Mouse (Mus musculus): Measurements from ENCODE around the gene Usp32. TPM values are rescaled to one million over a fixed set of nuclear protein-coding genes. Genes with fewer than 3 reads are reported as not detected.

The Usp32 gene
- polyA plus RNA-seq, 1 experiment from 2014 or later: 5.3 TPM

DNA sequence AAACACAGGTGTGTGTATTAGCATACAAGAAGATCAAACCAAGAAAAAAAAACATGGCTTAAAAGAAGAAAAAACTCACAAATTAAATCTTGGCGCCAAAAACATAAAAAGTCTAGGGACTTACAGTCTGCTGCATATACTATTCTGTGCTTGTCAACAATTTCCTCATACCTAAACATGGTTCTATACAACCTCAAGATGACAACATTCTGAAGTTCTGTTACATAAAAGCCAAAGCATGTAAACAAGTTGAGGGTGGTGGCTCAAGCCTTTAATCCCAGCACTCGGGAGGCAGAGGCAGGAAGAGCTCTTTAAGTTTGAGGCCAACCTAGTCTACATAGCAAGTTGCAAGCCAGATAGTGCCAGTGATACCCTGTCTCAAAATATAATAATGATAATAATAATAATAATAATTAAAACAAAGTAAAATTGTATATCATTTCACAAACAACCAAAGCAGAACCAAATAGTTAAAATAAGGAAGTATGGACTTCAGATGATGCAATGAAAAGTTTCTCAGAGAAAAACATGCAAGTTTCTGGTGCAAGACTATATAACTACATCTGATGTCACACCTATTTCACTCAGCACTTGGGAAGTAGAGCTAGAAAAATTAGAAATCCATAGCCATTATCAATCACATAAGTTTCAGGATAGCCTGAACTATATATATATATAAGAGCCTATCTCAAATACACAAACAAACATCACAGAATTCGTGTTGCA is 16.5 kb downstream of the Usp32 start:
- H3K27me3 ChIP-seq (replicated peaks): no peaks in the 10 kb centered on the region
- WGBS: 80% methylated on average over 3 of the region's 3 CpGs
- H3K27ac ChIP-seq (ENCODE audit: poor library complexity, severe bottlenecking): no peak overlapping the region

DNA sequence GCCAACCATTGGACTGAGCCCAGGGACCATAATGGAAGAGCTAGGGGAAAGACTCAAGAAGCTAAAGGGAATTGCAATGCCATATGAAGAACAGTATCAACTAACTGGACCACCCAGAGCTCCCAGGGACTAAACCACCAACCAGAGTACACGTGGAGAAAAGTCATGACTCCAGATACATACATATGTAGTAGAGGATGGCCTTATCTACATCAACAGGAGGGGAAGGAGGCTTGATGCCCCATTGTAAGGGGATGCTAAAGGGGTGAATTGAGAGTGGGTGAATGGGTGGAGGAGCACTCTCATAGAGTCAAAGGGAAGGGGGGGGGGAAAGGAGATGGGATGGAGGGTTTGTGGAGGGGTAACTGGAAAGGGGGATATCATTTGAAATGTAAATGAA is 17.9 kb downstream of the Usp32 start:
- ATAC-seq (ENCODE audit: insufficient number of reproducible peaks, low FRiP score): no peak
- H3K4me3 ChIP-seq: no peak overlapping the region
- H3K4me2 ChIP-seq: no peak overlapping the region
- H3K27ac ChIP-seq (ENCODE audit: poor library complexity, severe bottlenecking): no peak overlapping the region
- WGBS: 81% methylated on average over 1 of the region's 1 CpGs
- no peak overlapping the region for H3K9ac ChIP-seq
- H3K36me3 ChIP-seq: no peaks in the 10 kb centered on the region
- 0 out of 2 replicates have a peak, but pooled peaks cover 2% of the 10 kb centered on the region for H3K4me1 ChIP-seq (replicated peaks)
- H3K27me3 ChIP-seq (replicated peaks): no peaks in the 10 kb centered on the region
- H3K9me3 ChIP-seq (replicated peaks): no peaks in the 10 kb centered on the region

More for the DNA sequence above, 16.5 kb downstream of the Usp32 start:
- no peaks in the 10 kb centered on the region for H3K36me3 ChIP-seq
- no peak overlapping the region for H3K9ac ChIP-seq
- no peaks in the 10 kb centered on the region for H3K9me3 ChIP-seq (replicated peaks)
- no peak for ATAC-seq (ENCODE audit: insufficient number of reproducible peaks, low FRiP score)
- H3K4me3 ChIP-seq: no peak overlapping the region
- H3K4me1 ChIP-seq (replicated peaks): 0 out of 2 replicates have a peak, but pooled peaks cover 2% of the 10 kb centered on the region
- no peak overlapping the region for H3K4me2 ChIP-seq

DNA sequence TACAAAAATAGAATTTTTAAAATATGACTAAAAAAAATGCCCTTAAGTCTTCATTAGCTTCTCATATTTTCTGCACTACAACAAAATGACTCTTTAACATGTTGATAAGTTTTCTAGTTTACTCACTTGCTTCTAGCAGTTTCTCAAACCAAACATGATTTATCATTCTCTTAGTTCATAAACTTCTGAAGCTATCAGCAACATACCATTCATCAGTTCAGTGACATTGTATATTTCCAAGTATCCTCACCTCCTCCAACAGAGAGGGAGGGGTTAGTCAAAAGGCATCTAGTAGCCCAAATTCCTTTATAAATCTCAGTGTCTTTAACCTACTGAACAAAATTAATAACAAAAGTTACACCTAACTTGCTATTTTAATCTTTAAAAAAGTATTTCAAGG is 22.8 kb downstream of the Usp32 start:
- H3K27ac ChIP-seq (ENCODE audit: poor library complexity, severe bottlenecking): no peak overlapping the region
- ATAC-seq (ENCODE audit: insufficient number of reproducible peaks, low FRiP score): no peak
- no peak overlapping the region for H3K9ac ChIP-seq
- no peaks in the 10 kb centered on the region for H3K9me3 ChIP-seq (replicated peaks)
- H3K36me3 ChIP-seq: no peaks in the 10 kb centered on the region
- H3K4me3 ChIP-seq: no peak overlapping the region
- H3K27me3 ChIP-seq (replicated peaks): no peaks in the 10 kb centered on the region
- no peak overlapping the region for H3K4me2 ChIP-seq
- H3K4me1 ChIP-seq (replicated peaks): peaks cover 7% of the 10 kb centered on the region

DNA sequence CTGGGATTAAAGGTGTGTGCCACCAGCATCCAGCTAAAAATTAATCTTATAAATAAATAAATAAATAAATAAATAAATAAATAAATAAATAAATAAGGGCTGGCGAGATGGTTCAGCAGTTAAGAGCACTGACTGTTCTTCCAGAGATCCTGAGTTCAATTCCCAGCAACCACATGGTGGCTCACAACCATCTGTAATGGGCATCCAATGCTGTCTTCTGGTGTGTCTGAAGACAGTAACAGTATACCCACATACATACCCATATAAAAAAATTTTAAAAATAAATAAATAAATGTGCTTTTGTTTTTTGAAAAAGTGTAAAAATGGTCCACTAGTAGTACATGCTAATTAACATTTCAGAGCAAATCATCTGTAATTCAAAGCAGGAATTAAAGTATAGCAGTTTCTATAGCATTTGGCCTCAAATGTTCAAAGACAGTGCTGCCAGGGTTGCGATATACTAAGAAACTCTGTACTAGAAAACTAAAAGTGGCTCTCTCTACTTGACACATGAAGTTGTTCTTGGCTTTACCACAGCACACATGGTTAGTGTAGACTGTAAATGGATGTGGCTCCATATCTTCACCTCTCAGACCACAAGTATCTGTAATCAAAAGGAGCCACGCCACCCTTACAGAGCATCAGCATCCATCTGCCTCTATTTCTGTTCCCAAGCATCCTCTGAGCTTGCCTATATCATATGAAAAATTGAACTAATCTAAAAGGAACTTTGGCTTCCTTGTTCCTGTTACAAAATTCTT is 23.7 kb downstream of the Usp32 start:
- no peaks in the 10 kb centered on the region for H3K27me3 ChIP-seq (replicated peaks)
- 0 out of 2 replicates have a peak, but pooled peaks have one; percentile 59 for ATAC-seq (ENCODE audit: insufficient number of reproducible peaks, low FRiP score)
- no peaks in the 10 kb centered on the region for H3K9me3 ChIP-seq (replicated peaks)
- no peak overlapping the region for H3K4me3 ChIP-seq
- peaks cover 8% of the 10 kb centered on the region for H3K4me1 ChIP-seq (replicated peaks)
- no peak overlapping the region for H3K4me2 ChIP-seq
- 75% methylated on average over 3 of the region's 3 CpGs for WGBS
- peaks cover 3% of the 10 kb centered on the region; the same call in 1 of the 2 replicates for H3K36me3 ChIP-seq
- H3K27ac ChIP-seq (ENCODE audit: poor library complexity, severe bottlenecking): no peak overlapping the region
- H3K9ac ChIP-seq: no peak overlapping the region

DNA sequence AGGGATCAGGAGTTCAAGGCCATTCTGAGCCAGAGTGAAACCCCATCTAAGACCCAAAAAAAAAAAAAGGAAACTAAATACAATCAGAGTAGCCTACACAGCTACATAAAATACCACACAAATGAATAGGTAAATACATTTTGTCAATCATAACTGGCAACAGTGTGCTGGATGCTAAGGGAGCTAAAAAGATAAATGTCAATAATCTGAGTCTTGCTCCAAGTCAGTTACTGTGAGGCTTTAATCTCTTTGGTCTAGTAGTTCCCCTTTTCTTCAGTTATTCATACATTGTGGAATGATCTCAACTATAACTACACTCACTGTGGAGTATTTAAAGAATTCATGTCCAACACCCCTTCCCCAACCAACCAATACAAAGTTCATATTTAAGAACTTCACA is 30.0 kb downstream of the Usp32 start:
- no peak for ATAC-seq (ENCODE audit: insufficient number of reproducible peaks, low FRiP score)
- no peak overlapping the region for H3K4me2 ChIP-seq
- no peak overlapping the region for H3K27ac ChIP-seq (ENCODE audit: poor library complexity, severe bottlenecking)

DNA sequence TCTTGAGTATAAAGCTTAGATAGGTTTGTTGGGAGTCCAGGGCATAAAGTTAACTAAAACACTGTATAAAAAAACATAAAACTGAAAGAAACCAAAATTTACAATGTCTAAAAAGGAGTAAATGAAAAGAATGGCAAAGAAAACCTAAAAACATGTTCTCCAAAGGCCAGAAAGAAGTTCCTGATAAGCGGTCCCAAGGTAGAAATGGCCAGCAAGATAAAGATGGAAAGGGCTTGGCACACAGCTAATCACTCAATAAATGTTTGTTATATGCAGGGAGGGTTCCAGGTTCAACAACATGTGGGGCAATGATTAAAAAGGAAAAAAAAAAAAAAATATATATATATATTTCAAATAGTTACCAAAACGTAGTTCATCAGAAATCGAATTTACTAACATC is 32.7 kb downstream of the Usp32 start:
- Histone ChIP-seq H3K27me3 (replicated peaks) (no peaks in the 10 kb centered on the region), H3K27ac (ENCODE audit: poor library complexity, severe bottlenecking) (no peak overlapping the region), H3K9me3 (replicated peaks) (no peaks in the 10 kb centered on the region), H3K9ac (no peak overlapping the region), H3K4me1 (replicated peaks) (peaks cover 7% of the 10 kb centered on the region), H3K4me2 (no peak overlapping the region), H3K4me3 (no peak overlapping the region), H3K36me3 (peaks cover 13% of the 10 kb centered on the region)
- no peak for ATAC-seq (ENCODE audit: insufficient number of reproducible peaks, low FRiP score)
- WGBS: 81% methylated on average over 3 of the region's 3 CpGs

More for the DNA sequence above, 30.0 kb downstream of the Usp32 start:
- Histone ChIP-seq H3K9ac (no peak overlapping the region), H3K4me3 (no peak overlapping the region), H3K27me3 (replicated peaks) (no peaks in the 10 kb centered on the region), H3K9me3 (replicated peaks) (no peaks in the 10 kb centered on the region), H3K4me1 (replicated peaks) (peaks cover 14% of the 10 kb centered on the region), H3K36me3 (peaks cover 8% of the 10 kb centered on the region)

DNA sequence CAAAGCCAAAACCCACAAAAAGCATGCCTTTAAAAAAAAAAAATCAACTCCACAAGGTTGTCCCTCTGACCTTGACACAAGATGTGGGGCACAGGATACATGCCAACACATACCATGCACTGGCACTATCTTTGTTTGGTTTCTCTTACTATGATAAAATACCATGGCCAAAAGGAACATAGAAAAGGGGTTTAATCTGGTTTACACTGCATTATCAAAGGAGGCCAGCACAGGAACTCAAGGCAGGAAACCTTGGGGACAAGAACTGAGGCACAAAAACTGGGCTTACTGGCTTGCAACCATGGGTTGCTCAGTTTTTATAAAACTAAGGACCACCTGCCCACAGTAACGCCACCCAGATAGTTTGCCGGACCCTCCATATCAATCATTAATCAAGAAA is 34.1 kb downstream of the Usp32 start:
- peaks cover 6% of the 10 kb centered on the region; the same call in 1 of the 2 replicates for H3K4me1 ChIP-seq (replicated peaks)
- 84% methylated on average over 2 of the region's 2 CpGs for WGBS
- H3K27ac ChIP-seq (ENCODE audit: poor library complexity, severe bottlenecking): no peak overlapping the region
- no peak for ATAC-seq (ENCODE audit: insufficient number of reproducible peaks, low FRiP score)
- H3K27me3 ChIP-seq (replicated peaks): no peaks in the 10 kb centered on the region
- no peaks in the 10 kb centered on the region for H3K9me3 ChIP-seq (replicated peaks)
- no peak overlapping the region for H3K4me3 ChIP-seq
- H3K4me2 ChIP-seq: no peak overlapping the region
- no peak overlapping the region for H3K9ac ChIP-seq
- H3K36me3 ChIP-seq: peaks cover 6% of the 10 kb centered on the region

DNA sequence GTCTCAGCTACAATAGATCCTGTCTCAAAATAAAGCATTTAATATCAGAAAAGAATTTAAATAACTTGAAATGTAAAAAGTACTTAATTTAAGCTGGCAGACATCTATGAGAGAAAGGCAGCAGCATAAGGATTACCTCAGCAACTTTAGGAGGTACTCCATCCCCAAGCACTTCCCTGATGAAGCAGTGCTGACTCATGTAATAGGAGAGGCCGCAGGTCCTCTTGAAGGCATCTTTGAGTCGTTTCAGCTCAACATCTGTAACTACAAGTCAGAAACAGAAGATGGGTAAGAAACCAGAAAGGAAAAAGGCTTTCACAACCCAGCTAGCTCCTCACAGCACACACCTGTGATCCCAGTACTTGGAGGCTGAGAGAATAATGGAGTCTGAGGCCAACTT is 36.2 kb downstream of the Usp32 start:
- no peak for ATAC-seq (ENCODE audit: insufficient number of reproducible peaks, low FRiP score)
- Histone ChIP-seq H3K4me2 (no peak overlapping the region), H3K36me3 (peaks cover 8% of the 10 kb centered on the region), H3K27ac (ENCODE audit: poor library complexity, severe bottlenecking) (no peak overlapping the region), H3K4me3 (no peak overlapping the region), H3K9me3 (replicated peaks) (no peaks in the 10 kb centered on the region), H3K27me3 (replicated peaks) (no peaks in the 10 kb centered on the region), H3K9ac (no peak overlapping the region), H3K4me1 (replicated peaks) (peaks cover 6% of the 10 kb centered on the region; the same call in 1 of the 2 replicates)
- WGBS: 45% methylated on average over 2 of the region's 2 CpGs

DNA sequence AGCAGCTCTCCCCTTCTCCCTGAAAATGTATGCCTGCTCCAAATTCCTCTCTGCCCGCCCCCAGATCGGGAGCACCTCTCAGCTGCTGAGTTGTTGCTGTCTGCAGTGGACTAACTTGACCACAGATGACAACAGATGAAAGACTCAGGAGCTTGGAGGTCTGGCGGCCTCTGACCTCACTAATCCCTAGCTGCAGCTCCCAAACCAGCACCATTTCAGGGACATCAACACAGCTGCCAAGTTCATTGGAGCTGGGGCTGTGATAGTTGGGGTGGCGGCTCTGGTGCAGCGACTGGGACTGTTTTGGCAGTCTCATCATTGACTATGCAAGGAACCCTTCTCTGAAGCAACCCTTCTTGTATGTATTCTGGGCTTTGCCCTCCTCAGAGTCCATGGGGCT is 44.8 kb downstream of the Usp32 start:
- 46% methylated on average over 5 of the region's 5 CpGs for WGBS
- H3K4me1 ChIP-seq (replicated peaks): peaks cover 8% of the 10 kb centered on the region
- H3K27ac ChIP-seq (ENCODE audit: poor library complexity, severe bottlenecking): peak overlapping the region; percentile 13; the same call in 1 of the 2 replicates
- no peak overlapping the region for H3K4me3 ChIP-seq
- no peaks in the 10 kb centered on the region for H3K27me3 ChIP-seq (replicated peaks)
- H3K9me3 ChIP-seq (replicated peaks): no peaks in the 10 kb centered on the region
- no peak overlapping the region for H3K4me2 ChIP-seq
- no peak overlapping the region for H3K9ac ChIP-seq
- ATAC-seq (ENCODE audit: insufficient number of reproducible peaks, low FRiP score): no peak
- peaks cover 9% of the 10 kb centered on the region; the same call in 1 of the 2 replicates for H3K36me3 ChIP-seq

DNA sequence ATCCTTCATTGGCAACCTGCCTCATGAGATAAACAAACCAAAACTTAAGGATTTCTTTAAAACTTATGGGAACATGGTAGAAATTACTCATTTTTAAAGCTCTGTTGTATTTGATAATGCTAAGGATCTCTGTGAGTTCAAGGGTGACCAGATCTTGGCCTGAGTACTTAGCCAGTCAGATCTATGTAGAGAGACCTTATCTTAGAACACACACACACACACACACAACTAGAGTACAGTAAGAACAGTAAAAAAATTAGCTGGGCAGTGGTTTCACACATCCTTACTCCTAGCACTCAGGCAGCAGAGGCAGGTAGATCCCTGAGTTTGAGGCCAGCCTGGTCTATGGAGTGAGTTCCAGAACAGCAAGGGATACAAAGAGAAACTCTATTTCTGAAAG is 53.7 kb downstream of the Usp32 start:
- Histone ChIP-seq H3K4me1 (replicated peaks) (no peaks in the 10 kb centered on the region), H3K27me3 (replicated peaks) (no peaks in the 10 kb centered on the region), H3K27ac (ENCODE audit: poor library complexity, severe bottlenecking) (no peak overlapping the region), H3K9me3 (replicated peaks) (no peaks in the 10 kb centered on the region), H3K9ac (no peak overlapping the region), H3K4me3 (no peak overlapping the region), H3K36me3 (peaks cover 11% of the 10 kb centered on the region; the same call in 1 of the 2 replicates), H3K4me2 (no peak overlapping the region)
- ATAC-seq (ENCODE audit: insufficient number of reproducible peaks, low FRiP score): no peak

DNA sequence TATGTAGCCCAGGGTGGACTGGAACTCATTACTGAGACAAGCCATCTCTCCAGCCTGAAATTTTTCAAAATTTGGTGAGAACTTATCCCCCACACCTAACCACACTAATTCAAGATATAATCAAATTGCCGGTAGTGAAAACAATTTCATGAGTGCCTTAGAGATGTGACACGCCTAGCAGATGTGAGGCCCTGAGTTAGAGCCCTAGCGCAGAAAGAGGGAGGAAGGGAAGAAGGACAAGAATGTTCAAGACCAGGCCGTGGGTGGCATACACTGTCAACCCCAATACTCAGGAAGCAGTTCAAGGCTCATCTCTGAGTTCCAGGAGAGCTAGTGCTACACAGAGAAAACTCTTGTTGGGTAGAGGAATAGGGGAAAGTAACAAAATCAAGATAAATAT is 72.1 kb downstream of the Usp32 start:
- Histone ChIP-seq H3K27ac (ENCODE audit: poor library complexity, severe bottlenecking) (no peak overlapping the region), H3K9me3 (replicated peaks) (no peaks in the 10 kb centered on the region), H3K9ac (no peak overlapping the region), H3K4me3 (no peak overlapping the region), H3K36me3 (peaks cover 28% of the 10 kb centered on the region), H3K4me2 (no peak overlapping the region), H3K27me3 (replicated peaks) (no peaks in the 10 kb centered on the region), H3K4me1 (replicated peaks) (no peaks in the 10 kb centered on the region)
- WGBS: 97% methylated on average over 4 of the region's 4 CpGs
- no peak for ATAC-seq (ENCODE audit: insufficient number of reproducible peaks, low FRiP score)

Measured in heart, embryonic 12.5 days (tissue).